Mouse (Mus musculus) midbrain, embryonic 11.5 days (tissue): ENCODE measurements at regions not wholly inside any gene's neighbourhood (a gene's known extent, or its start where the extent isn't known, plus 50 kb on each side); places are given as distances from the start of the nearest gene placed in this dataset.

Experiments
- ATAC-seq: fragments of 200-750 bp; cut with Nextera tagmentation; 2 replicates; pipeline ENCODE4 v1.8.0; 2017; ENCODE audit warnings: moderate TSS enrichment, moderate library complexity; ENCODE audit not compliant: low FRiP score
- DNase-seq: peaks from one replicate; pipeline ENCODE4 v3.0.0; 2015; ENCODE audit warnings: low spot score; ENCODE audit errors: missing footprints
- H3K27ac ChIP-seq: fragments of 300-500 bp; sonication (generic); 2 replicates; pipeline ENCODE4 v1.5.1; 2014; ENCODE audit warnings: low read depth, low read length
- H3K27me3 ChIP-seq: fragments of 300-500 bp; sonication (generic); 2 replicates; pipeline ENCODE4 v1.6.1; 2014; ENCODE audit warnings: mild to moderate bottlenecking, low read length, moderate library complexity, mixed read lengths; ENCODE audit not compliant: control insufficient read depth, insufficient read depth
- H3K36me3 ChIP-seq: fragments of 300-500 bp; sonication (generic); 2 replicates; pipeline ENCODE4 v1.6.1; 2014; ENCODE audit warnings: mild to moderate bottlenecking, low read length, moderate library complexity, mixed read lengths; ENCODE audit not compliant: control insufficient read depth, insufficient read depth
- H3K4me1 ChIP-seq: fragments of 300-500 bp; sonication (generic); 2 replicates; pipeline ENCODE4 v1.6.1; 2014; ENCODE audit warnings: low read length; ENCODE audit not compliant: control insufficient read depth, insufficient read depth
- H3K4me2 ChIP-seq: fragments of 300-500 bp; sonication (generic); 2 replicates; pipeline ENCODE4 v1.6.1; 2014; ENCODE audit warnings: mild to moderate bottlenecking, moderate library complexity
- H3K4me3 ChIP-seq: fragments of 300-500 bp; sonication (generic); 2 replicates; pipeline ENCODE4 v1.5.1; 2014; ENCODE audit warnings: low read depth, low read length
- H3K9ac ChIP-seq: fragments of 300-500 bp; sonication (generic); 2 replicates; pipeline ENCODE4 v1.6.1; 2014; ENCODE audit warnings: low read length
- H3K9me3 ChIP-seq: fragments of 300-500 bp; sonication (generic); 2 replicates; pipeline ENCODE4 v1.6.1; 2016; ENCODE audit warnings: low read length; ENCODE audit not compliant: control insufficient read depth
- WGBS: fragments of 180-500 bp; shearing (Covaris S2); extraction: QIAGEN DNeasy Blood & Tissue Kit; methylation state at CpG from one replicate; pipeline ENCODE4 v1.1.7; 2014; 5-methylcytosine and 5-hydroxymethylcytosine counted together

DNA sequence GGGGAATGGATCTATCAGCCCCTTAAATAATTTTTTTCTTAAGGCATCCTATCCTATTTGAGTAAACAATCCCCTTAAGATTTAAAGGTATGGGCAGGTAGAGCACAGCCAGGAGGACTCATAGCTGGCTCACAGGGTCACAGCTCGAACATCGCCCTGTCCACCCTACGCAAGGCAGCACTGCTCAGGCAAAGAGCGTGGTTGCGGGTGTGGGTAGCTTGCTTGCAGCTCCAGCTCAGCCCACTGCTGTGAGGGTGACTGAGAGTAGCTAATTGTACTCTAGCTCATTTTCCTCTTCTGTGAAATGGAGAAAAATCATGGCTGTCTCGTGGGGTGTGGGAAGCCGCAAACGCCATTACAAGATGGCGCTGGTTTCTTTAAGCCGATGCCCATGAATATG is 350.1 kb upstream of the Jmjd1c start:
- Histone ChIP-seq H3K27ac (no peak overlapping the region), H3K9me3 (no peaks in the 10 kb centered on the region), H3K36me3 (no peaks in the 10 kb centered on the region), H3K4me2 (no peak overlapping the region), H3K9ac (no peak overlapping the region), H3K4me1 (0 out of 2 replicates have a peak, but pooled peaks cover 4% of the 10 kb centered on the region), H3K4me3 (no peak overlapping the region), H3K27me3 (no peaks in the 10 kb centered on the region)
- ATAC-seq (no peak), DNase-seq (no peak)
- 92% methylated on average over 10 of the region's 10 CpGs for WGBS

DNA sequence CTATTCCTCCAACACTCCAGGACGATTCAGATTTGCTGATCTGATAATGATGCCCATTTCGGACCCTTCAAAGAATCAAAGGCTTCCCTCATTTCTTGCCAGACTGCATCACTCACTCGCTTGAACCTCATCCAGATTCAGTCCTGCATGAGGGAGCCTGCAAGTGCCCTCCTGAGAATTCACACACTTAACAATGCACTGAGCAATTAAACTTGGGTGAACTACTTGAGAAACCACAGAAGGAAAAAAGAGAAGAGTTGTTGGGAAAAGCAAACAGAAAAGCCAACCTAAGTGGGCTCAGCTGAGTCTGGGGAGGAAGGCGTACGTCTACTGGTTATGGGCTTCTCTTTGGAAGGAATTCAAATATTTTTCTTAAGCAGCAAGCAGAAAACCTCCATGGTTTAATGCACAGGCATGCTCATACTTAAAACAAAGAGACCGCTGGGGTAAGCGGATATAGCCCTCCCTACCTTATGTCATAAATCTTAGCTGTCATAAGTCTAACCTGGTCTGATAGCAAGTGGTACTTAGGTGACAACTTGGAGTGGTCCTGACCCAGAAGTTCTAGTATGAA is 343.6 kb upstream of the Jmjd1c start:
- 90% methylated on average over 7 of the region's 7 CpGs for WGBS
- Histone ChIP-seq H3K9me3 (no peaks in the 10 kb centered on the region), H3K4me1 (0 out of 2 replicates have a peak, but pooled peaks cover 4% of the 10 kb centered on the region), H3K36me3 (no peaks in the 10 kb centered on the region), H3K4me3 (no peak overlapping the region), H3K4me2 (no peak overlapping the region), H3K9ac (no peak overlapping the region), H3K27ac (no peak overlapping the region), H3K27me3 (no peaks in the 10 kb centered on the region)
- no peak for DNase-seq
- no peak for ATAC-seq

DNA sequence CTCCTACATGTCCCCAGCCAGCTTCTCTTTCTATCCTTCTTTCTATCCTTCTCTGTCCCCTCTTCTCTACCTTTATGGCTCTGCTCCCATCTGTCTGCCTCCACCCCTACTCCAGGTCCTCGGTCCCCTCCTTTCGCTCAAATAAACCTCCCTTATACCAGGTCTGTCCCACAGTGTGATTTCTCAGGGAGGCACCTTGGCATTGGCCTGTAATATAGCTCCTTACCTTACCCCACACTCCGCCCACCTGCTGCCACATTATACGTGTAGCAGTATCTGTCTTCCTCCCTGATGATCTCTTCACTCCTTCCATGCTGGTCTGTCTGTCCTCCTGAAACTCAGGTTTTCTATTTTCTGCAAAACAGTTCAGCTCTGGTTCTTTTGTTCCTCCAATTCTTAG is 339.1 kb upstream of the Jmjd1c start:
- no peak for ATAC-seq
- no peak overlapping the region for H3K27ac ChIP-seq
- H3K9me3 ChIP-seq = no peaks in the 10 kb centered on the region
- H3K36me3 ChIP-seq = no peaks in the 10 kb centered on the region
- WGBS = 91% methylated on average over 4 of the region's 4 CpGs
- H3K4me1 ChIP-seq = no peaks in the 10 kb centered on the region
- no peak overlapping the region for H3K4me2 ChIP-seq
- H3K9ac ChIP-seq = no peak overlapping the region
- no peak overlapping the region for H3K4me3 ChIP-seq
- no peak for DNase-seq
- H3K27me3 ChIP-seq = no peaks in the 10 kb centered on the region

DNA sequence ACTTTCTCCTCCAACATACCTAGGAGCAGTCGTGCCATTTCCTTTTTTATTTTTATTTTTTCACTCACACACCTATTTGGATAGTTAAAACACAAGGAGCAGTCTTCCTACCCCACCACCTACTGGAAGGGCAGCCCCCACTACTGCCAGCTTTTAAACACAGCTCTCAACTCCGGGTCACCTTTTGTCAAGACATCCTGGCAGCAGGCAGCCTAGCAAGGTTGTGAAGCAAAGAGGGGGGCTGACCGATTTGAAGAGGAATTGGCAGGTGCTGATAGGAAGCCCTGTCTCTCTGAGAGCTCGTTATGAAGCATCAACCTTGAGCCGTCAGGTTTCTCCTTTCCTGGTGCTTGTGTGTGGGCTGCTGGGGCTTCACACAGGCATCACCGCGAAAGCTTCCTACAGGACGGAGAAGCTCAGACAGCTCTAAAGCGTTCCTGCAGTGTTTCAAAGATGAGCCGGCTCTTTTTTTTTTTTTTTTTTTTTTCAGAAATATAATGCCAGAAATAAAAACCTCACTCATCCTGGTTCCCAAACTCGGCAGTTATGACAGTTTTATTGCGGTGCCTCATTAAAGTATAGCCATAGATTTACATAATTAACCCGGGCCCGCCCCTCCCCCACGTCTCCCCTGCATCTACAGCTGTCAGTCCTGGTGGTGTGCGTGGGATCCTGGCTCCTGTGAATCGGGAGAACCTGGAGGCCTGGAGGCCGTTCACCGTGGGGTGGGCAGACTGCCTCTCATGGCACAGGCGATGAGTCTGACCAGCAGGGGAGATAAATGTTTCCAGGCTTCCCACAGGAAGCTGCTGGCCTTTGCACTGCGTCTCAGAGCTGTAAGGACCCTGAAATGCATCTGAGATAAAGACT is 325.5 kb upstream of the Jmjd1c start:
- H3K4me2 ChIP-seq = no peak overlapping the region
- no peak for DNase-seq

DNA sequence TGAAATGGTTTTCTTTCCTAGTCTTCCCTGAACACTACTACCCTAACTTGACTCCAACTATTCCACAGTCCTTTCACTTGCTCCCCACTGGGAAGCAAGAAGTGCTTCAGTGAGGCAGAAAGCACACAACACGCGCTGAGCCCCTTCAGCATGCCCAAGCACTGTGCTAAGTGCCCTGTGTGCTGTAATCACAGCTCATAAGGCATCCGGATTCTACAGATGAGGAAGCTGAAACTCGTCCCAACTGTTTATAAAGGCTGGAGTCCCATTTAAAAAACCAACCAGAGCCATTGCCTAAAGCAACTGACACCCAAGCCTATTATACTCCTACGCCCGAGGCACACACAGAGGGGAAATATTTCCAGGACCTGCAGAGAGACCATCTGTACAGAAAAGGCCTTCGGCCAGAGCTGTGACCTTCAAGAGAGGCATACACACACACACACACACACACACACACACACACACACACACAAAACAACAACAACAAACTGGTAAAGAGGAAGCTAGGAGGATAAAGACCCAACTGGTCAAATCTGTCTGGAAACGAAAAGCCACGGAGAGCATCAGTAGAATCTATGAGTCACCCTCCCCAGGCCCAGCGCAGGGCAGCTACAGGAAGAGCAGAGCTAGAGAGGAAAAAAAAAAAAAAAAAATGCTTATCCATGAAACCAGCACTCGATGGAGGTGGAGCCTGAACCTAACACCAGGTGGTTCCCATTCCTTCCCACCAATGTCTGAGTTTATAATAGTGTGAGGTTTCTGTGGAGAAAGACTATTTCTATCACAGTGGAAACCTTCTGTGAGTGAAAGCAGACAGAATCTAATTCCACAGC is 315.4 kb upstream of the Jmjd1c start:
- no peak for ATAC-seq
- Histone ChIP-seq H3K4me2 (no peak overlapping the region), H3K27me3 (no peaks in the 10 kb centered on the region), H3K9ac (no peak overlapping the region), H3K27ac (no peak overlapping the region), H3K4me3 (no peak overlapping the region), H3K36me3 (no peaks in the 10 kb centered on the region), H3K9me3 (no peaks in the 10 kb centered on the region), H3K4me1 (no peaks in the 10 kb centered on the region)
- no peak for DNase-seq
- WGBS = 81% methylated on average over 11 of the region's 11 CpGs

More for the DNA sequence above, 325.5 kb upstream of the Jmjd1c start:
- no peak overlapping the region for H3K9ac ChIP-seq
- H3K4me3 ChIP-seq = no peak overlapping the region
- H3K9me3 ChIP-seq = peaks cover 2% of the 10 kb centered on the region; the same call in 1 of the 2 replicates
- ATAC-seq = peak; percentile 57; the same call in 1 of the 2 replicates
- H3K4me1 ChIP-seq = no peaks in the 10 kb centered on the region
- 53% methylated on average over 21 of the region's 21 CpGs for WGBS
- no peak overlapping the region for H3K27ac ChIP-seq
- H3K27me3 ChIP-seq = no peaks in the 10 kb centered on the region
- no peaks in the 10 kb centered on the region for H3K36me3 ChIP-seq

DNA sequence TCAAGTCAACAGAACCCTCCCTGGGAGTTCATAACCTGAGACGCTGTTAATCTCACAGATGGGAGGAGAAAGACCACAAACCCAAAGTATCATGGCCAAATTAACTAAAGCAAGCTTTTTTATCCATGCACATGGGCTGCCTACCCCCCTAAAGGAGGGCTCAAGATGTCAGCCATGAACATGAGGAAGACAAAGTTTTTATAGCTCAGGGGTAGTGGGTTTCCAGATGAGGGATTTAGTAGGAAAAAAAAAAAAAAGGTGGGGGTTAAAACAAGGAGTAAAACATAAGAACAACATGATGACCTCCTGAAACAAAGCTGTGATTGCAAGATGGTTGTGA is 314.8 kb upstream of the Jmjd1c start:
- no peak overlapping the region for H3K4me2 ChIP-seq
- DNase-seq (no peak), ATAC-seq (no peak)
- no peaks in the 10 kb centered on the region for H3K27me3 ChIP-seq
- no peak overlapping the region for H3K27ac ChIP-seq
- no peaks in the 10 kb centered on the region for H3K9me3 ChIP-seq
- no peak overlapping the region for H3K4me3 ChIP-seq
- H3K4me1 ChIP-seq = no peaks in the 10 kb centered on the region
- WGBS = 82% methylated on average over 1 of the region's 1 CpGs
- no peaks in the 10 kb centered on the region for H3K36me3 ChIP-seq
- H3K9ac ChIP-seq = no peak overlapping the region

DNA sequence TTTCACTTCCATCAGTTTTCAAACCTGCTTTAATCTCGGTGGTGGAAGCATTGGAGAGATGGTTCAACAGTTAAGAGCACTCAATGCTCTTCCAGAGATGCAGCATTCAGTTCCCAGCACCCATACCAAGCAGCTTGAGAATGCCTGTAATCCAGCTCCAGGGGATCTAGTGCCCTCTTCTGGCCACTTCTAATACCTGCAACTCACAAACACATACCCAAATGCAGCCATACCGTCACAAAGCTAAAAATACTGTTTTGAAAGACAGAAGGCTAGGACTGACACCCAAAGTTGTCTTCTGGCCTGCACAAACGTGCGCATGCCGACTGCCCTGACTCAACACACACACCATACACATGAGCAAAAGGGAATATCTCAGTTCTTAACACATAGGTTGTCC is 313.9 kb upstream of the Jmjd1c start:
- H3K4me1 ChIP-seq = no peaks in the 10 kb centered on the region
- H3K9ac ChIP-seq = no peak overlapping the region
- WGBS = 92% methylated on average over 5 of the region's 5 CpGs
- ATAC-seq (no peak), DNase-seq (no peak)
- no peak overlapping the region for H3K4me3 ChIP-seq
- H3K9me3 ChIP-seq = no peaks in the 10 kb centered on the region
- H3K4me2 ChIP-seq = no peak overlapping the region
- H3K36me3 ChIP-seq = no peaks in the 10 kb centered on the region
- no peak overlapping the region for H3K27ac ChIP-seq
- H3K27me3 ChIP-seq = no peaks in the 10 kb centered on the region

DNA sequence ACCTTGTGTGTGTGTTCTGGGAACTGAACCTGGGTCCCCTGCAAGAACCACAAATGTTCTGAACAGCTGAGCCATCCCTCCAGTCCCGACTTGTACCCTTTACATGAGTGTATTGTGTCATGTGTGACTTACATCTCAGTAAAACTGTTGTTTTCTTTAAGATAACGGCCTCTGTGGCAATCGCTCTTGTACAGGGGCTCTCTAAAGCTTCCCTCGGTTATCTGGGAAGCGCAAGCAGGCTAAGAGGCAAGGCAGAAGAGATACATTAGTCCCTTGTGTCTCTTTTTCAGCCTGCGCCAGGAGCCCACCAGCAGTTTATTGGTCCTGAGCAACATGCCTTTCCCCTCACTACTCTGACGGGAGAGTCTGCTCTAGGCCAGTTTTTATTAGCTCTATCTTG is 308.1 kb upstream of the Jmjd1c start:
- no peak overlapping the region for H3K9ac ChIP-seq
- no peaks in the 10 kb centered on the region for H3K4me1 ChIP-seq
- DNase-seq (no peak), ATAC-seq (no peak)
- WGBS = 88% methylated on average over 7 of the region's 7 CpGs
- H3K4me2 ChIP-seq = no peak overlapping the region
- no peaks in the 10 kb centered on the region for H3K36me3 ChIP-seq
- H3K27me3 ChIP-seq = no peaks in the 10 kb centered on the region
- H3K9me3 ChIP-seq = no peaks in the 10 kb centered on the region
- H3K27ac ChIP-seq = no peak overlapping the region
- no peak overlapping the region for H3K4me3 ChIP-seq

DNA sequence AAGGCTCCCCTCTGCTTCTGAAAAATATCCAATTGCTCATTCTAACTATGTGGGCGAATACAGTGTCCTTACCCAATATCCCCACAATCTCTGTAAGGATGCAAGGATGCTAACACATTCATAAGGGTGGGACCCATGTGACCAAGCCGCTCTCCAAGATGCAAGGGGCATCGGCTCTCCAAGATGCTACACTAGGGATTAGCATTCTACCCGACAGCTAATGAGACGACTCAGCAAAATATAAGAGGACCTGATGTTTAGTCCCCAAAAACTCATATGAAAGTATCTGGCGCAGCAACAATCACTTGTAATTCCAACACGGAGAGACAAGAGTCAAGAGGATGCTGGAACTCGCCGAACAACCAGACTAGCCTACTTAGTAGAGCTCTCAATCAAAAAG is 299.6 kb upstream of the Jmjd1c start:
- Histone ChIP-seq H3K4me3 (no peak overlapping the region), H3K9ac (no peak overlapping the region), H3K4me1 (no peaks in the 10 kb centered on the region), H3K4me2 (no peak overlapping the region), H3K27me3 (no peaks in the 10 kb centered on the region), H3K9me3 (no peaks in the 10 kb centered on the region), H3K27ac (no peak overlapping the region), H3K36me3 (no peaks in the 10 kb centered on the region)
- peak; percentile 77 for DNase-seq
- 92% methylated on average over 9 of the region's 9 CpGs for WGBS
- ATAC-seq = no peak
